Mouse (Mus musculus): ENCODE results near the gene Hist2h3c1. TPM values are rescaled to one million over a fixed set of nuclear protein-coding genes. Genes with fewer than 3 reads are reported as not detected.
"Not testable (repeated sequence)": the region's sequence is repeated elsewhere in the genome, so short reads cannot be mapped to it uniquely, and the experiment has no call there.

Gene Hist2h3c1
- total RNA-seq (2021) = not detected

DNA sequence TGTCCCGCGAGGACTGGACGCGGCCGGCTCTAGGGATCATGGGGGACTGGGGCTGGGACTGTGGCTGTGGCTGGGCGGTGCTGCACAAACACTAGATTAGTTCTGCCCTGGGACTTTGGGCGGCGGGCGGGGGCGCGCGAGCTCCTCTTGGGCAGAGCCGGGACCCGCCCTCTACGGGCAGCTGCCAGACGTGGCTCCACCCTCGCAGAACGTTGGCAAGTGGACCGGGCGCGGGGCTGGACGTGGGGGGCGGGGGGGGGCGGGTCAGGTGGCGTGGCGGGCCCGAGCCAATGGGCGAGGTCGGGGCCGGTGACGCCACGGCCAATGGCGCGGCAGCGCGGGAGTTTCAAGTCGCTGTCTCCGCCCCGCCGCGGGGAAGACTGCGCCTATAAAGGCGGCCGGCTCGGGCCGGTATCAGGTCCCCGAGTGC is at the start of gene Hist2h3c1:
TSS of gene Hist2h3c1 (plus strand) at position 259 of the 430 bp plus-strand sequence.
- not testable (repeated sequence) for DNase-seq (ENCODE audit: extremely low spot score in 1 of 2, low spot score in 1 of 2)

DNA sequence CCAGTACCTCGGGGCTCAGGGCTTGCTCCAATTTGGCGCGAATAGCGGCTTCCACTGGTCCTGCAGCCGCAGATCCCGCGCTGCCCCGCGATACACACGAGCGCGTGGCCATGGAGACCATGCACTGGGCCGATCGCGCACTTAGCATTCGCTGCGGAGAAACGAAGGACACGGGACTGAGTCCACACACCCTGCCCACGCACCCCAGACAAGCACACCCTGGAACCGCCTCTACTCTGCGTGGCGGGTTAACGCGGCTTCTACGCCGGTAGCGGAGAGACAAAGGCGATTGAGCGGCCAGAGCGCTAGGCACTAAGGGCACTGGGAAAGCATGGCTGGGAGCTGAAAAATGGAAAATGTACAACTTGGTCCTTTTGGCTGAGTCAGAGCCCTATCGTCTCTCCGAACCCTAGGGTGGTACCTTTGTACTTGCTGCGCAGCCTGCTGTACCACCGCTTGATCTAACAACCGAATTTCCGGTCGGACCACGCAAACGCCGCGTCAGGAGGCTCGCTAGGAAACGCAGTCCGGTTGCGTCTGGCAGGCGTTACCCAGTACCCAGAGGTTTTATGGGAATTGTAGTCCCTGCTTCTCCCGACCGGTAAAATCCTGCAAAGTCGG is 49.2 kb upstream of the Hist2h3c1 start:
- DNase-seq (ENCODE audit: extremely low spot score in 1 of 2, low spot score in 1 of 2) = peak; percentile 81 to 83

DNA sequence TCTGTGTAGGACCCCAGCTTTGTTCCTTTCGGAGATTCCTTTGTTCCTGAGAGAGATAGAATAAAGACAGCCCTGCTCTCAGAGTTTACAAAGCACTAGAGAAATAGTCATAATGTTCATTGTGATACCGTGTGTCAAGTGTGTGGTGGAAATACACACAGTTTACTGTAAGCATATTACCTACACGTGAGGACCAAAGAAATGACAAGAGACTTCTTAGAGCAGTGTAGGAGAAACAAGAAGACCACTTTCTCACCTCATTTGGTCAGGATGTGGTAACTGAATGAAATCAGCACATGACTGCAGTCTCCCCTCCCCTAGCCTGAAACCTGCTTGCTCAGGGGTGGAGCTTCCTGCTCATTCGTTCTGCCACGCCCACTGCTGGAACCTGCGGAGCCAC is 48.3 kb upstream of the Hist2h3c1 start:
- DNase-seq (ENCODE audit: extremely low spot score in 1 of 2, low spot score in 1 of 2) = no peak

DNA sequence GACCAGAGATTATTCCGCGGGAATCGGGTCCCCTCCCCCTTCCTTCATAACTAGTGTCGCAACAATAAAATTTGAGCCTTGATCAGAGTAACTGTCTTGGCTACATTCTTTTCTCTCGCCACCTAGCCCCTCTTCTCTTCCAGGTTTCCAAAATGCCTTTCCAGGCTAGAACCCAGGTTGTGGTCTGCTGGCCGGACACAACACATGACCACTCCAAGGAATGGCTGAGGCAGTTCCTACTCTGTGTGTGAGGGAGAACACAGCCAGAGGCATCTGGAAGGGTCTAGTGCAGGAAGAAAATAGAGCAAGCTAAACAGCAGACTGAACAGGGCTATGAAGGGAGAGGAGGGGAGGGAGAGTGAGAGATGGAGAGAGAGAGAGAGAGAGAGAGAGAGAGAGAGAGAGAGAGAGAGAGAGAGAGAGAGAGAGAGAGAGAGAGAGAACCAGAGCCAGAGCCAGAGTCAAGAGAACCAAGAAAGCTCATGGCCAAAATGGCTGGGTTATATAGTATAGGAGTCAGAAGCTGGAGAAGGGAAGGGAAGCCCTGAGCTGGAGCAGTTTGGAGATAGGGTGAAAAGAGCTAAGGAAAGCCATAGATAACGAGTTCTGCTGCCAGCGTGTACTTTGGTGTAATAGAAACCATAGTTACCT is 47.8 kb upstream of the Hist2h3c1 start:
- not testable (repeated sequence) for DNase-seq (ENCODE audit: extremely low spot score in 1 of 2, low spot score in 1 of 2)

DNA sequence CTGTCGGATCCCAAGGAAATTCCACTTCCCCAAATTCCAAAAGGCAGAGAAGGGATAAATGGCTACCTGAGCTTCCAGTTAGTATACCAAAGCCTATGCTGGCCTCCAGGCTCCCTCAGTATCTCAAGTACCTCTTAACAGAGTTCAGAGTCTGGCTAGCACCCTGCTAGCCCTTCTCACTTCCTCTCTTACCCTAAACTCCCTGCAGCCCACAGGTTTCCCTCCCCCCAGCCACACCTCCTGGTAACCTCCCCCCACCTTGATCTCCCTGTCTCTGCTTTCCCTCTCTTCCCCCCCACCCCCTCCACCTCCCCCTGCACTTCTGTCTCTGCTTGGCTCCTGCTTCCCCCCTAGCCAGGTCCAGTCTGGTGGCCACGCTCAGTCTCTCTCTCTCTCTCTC is 46.8 kb upstream of the Hist2h3c1 start:
- DNase-seq (ENCODE audit: extremely low spot score in 1 of 2, low spot score in 1 of 2) = no peak

DNA sequence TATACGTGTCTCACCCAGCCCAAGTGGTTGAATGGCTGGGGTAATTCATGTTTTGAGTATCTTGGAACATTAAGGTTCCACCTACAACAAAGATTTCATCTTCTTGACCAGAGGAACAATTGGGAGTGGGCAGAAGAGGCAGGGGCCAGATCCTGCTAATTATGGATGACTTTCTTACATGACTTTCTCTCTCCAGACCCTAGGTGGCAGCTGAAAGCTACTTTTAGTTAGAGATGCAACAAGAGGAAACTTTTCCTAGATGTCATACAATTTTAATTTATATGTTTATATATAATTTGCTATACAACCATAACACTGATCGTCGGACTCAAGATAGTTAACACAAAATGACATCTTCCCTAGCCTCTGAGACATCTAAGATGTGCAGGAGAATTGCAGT is 38.7 kb upstream of the Hist2h3c1 start:
- DNase-seq (ENCODE audit: extremely low spot score in 1 of 2, low spot score in 1 of 2) = no peak

DNA sequence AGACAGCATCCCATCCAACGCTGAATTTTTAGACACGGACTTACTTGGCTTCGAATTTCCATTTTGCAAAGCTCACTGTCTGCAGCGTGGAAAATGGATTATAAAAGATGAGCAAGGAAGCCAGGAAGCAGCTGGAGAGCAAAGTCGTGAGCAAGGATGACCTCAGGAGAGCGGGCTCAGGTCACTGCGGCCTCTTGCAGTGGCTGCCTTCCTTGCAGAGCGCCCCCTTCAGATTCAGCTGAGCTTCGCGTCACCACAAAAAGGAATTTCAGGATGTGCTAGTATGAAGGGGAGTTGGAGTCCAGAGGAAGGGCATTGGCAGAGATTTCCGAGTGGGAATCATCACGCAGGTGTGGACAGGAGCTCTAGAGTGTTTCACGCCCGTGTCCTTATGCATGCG is 37.2 kb upstream of the Hist2h3c1 start:
- DNase-seq (ENCODE audit: extremely low spot score in 1 of 2, low spot score in 1 of 2) = no peak

DNA sequence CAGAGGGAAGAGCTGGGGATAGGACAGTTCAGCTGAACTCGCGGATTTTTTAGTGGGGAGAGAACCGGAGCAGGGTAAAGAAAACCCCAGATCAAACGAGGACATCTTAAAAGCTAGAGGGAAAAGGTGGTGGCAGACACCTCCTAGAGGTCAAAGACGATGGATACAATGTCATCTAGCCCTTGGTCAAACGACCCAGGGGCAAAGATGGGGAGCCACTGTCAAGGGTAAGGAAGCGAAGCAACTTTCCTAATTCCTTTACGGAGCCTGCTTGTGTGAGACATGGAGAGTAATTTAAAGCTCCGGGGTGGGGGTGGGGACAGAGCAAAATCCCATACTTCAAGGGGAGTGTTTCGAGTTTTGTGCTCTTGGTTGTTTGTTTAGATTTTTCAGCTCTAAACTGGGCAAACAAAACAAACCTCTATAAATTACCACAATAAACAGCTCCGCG is 27.3 kb upstream of the Hist2h3c1 start:
- no peak for DNase-seq (ENCODE audit: extremely low spot score in 1 of 2, low spot score in 1 of 2)

DNA sequence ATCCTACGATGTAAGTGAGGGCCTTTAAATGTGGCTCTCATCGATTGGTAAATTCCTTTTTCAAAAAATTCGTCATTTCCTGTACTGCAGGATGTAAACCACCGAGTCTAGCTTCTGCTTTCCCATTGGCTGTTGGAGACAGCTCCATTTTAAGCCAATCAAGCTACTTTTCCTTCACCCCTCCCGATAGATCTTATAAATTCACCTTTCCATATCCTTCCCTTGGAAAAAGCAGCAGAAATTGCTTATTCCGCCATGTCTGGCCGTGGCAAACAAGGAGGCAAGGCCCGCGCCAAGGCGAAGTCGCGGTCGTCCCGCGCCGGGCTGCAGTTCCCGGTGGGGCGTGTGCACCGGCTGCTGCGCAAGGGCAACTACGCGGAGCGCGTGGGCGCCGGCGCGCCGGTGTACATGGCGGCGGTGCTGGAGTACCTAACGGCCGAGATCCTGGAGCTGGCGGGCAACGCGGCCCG is 26.8 kb upstream of the Hist2h3c1 start, which contains the start of the genes Bola1 and Hist2h2ab:
TSS of gene Bola1 (minus strand) at position 49 of the 470 bp plus-strand sequence.
TSS of gene Hist2h2ab (plus strand) at position 205 of the 470 bp plus-strand sequence.
- peak; percentile 49 to 81 for DNase-seq (ENCODE audit: extremely low spot score in 1 of 2, low spot score in 1 of 2)

DNA sequence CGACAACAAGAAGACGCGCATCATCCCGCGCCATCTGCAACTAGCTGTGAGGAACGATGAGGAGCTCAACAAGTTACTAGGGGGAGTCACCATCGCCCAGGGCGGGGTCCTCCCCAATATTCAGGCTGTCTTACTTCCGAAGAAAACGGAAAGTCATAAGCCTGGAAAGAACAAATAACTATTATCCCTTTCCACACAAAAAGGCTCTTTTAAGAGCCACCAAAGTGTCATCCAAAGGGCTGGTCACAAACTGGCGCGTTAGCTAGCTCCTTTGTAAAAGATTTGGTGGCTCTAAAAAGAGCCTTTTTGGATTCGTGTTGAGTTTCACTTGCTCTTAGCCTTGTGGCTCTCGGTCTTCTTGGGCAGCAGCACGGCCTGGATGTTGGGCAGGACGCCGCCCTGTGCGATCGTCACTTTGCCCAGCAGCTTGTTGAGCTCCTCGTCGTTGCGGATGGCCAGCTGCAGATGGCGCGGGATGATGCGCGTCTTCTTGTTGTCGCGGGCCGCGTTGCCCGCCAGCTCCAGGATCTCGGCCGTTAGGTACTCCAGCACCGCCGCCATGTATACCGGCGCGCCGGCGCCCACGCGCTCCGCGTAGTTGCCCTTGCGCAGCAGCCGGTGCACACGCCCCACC is 26.2 kb upstream of the Hist2h3c1 start:
- not testable (repeated sequence) for DNase-seq (ENCODE audit: extremely low spot score in 1 of 2, low spot score in 1 of 2)

DNA sequence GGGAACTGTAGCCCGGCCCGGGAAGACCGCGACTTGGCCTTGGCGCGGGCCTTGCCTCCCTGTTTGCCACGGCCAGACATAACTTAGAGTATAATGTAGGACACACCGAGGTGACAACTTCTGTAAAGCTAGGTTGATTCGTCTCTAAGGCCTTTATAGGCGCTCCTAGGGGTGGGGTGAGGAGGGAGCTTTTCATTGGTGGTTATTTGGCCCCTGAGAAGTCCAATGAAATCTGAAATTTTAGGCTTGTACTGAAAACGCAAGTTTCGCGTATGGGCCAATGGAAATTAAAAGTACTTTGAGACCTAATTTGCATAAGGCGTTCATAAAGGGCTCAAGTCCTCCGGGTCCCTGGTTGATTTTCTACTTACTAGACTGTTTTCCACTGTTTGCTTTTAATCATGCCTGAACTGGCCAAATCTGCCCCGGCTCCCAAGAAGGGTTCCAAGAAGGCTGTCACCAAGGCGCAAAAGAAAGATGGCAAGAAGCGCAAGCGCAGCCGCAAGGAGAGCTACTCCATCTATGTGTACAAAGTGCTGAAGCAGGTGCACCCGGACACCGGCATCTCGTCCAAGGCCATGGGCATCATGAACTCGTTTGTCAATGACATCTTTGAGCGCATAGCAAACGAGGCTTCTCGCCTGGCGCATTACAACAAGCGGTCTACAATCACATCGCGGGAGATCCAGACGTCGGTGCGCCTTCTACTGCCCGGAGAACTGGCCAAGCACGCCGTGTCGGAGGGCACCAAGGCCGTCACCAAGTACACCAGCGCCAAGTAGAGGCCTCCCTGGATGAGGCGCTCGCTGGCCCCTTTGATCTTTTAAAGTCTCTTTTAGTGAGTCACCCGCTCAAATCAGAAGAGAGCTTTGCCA is 25.5 kb upstream of the Hist2h3c1 start, which contains the start of the genes Hist2h2ac and Hist2h2be:
TSS of gene Hist2h2ac (minus strand) at position 116 of the 875 bp plus-strand sequence.
TSS of gene Hist2h2be (plus strand) at position 355 of the 875 bp plus-strand sequence.
- peak; percentile 65 to 81 for DNase-seq (ENCODE audit: extremely low spot score in 1 of 2, low spot score in 1 of 2)

DNA sequence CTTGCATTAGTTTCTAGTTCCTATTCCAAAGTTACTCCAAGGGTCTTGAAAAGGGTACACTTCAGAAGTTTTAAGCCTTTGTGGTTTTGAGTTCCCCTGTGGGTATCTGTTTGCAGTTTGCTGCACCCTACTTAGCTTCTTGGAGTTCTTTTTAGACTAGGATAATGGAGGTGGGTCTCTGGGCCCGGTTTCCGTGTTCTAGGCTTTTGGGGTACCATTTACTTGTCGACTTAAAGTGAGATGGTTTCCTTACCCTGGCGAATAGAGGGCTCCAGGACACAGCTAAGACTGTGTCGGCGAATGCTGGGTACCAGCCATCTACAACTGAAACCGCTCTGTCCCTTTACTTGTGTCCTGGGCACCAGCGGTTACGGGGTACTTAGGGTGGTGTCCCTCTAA is 24.8 kb upstream of the Hist2h3c1 start:
- DNase-seq (ENCODE audit: extremely low spot score in 1 of 2, low spot score in 1 of 2) = no peak

DNA sequence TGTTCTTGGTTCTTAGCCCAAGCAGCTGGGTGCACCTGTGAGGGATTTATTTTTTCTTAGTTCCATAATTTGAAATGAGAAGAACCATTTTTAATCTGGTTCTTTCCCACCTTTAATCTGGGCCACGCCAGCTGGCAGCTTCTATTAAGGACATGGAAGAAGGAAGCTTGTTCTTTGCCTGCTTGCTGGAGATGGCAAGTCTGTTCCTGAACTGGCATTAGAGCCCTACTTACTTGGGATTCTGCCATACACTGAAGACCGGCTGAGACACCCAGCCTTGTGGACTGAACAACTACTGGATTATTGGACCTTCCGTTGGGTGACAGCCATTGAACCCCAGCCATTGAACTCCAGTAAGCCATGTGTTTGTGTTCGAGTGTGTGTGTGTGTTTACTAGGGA is 23.7 kb upstream of the Hist2h3c1 start:
- no peak for DNase-seq (ENCODE audit: extremely low spot score in 1 of 2, low spot score in 1 of 2)

DNA sequence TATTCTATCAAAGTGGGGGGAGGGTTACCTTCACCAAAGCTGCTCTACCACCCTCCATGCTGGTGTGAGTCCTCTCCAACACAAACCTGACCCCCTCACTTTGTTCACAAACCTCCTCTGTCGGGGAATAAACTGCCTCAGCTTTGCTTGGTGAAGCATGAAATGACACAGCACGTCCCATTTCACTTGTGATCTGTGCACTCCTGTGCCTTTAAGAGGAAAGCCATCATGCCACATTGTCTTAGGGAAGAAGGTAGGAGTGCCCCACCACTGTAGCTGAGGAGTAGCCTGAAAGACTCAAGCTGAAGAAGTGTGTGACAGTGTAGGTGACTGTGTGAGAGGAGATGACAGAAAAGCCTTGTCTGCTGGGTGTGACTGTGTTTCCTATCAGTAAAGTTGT is 21.1 kb upstream of the Hist2h3c1 start:
- DNase-seq (ENCODE audit: extremely low spot score in 1 of 2, low spot score in 1 of 2) = no peak

DNA sequence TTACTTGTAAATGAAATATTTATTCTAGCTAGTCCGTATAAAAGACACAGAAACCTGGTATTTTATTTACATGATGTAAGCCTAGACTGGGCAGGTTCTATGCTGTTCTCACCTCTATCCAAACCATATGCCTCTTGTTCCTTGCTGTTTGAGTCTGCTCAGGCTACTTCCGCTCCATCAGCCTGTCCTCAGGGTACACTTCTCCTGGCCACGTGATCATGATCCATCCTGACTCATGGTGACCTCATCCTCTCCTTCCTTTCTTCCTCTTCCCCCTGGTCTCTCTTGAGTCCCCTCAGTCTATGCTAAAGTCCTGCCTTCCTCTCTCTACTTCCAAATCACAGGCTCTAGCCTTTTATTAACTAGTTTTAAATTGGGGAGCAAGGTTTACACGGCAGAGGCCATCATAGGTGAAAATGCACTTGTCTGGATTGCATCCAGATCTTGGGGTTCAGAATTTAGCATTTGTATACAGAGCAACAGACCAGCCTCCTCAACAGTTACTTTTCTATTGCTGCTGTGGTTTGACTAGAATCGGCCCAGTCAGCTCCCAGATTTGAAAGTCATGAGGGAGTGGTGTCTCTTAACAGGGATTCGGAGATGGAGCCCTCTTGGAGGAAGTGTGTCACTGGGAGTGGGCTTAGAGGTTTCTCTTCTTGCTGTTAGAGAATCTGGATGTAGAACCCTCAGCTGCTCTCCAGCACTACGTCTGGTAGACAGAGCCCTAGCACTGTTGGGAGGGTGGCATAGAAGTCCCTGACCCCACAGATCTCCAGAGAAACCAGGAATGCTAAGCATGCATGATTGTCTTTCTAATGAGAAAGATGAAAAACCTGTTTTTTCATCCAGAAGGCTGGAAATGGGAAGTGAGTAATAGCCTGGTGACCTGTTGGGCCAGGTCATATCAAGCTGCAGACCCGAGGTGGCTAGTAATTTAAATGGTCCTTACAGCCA is 19.5 kb upstream of the Hist2h3c1 start:
- DNase-seq (ENCODE audit: extremely low spot score in 1 of 2, low spot score in 1 of 2) = no peak

DNA sequence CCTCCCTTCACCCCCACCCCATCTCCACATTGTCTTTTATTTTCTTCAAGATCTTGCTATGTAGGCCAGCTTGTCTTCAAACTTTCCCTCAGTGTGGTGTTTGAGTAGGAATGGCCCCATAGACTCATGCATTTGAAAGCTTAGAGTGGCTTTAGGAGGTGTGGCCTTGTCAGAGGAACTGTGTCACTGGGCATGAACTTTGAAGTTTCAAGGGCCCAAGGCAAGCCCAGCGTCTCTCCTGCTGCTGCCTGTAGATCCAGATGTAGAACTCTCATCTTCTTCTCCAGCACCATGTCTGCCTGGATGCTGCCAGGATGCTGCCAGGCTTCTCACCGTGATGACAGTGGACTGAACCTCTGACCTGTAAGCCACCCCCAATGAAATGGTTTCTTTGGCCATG is 17.7 kb upstream of the Hist2h3c1 start:
- DNase-seq (ENCODE audit: extremely low spot score in 1 of 2, low spot score in 1 of 2) = no peak

DNA sequence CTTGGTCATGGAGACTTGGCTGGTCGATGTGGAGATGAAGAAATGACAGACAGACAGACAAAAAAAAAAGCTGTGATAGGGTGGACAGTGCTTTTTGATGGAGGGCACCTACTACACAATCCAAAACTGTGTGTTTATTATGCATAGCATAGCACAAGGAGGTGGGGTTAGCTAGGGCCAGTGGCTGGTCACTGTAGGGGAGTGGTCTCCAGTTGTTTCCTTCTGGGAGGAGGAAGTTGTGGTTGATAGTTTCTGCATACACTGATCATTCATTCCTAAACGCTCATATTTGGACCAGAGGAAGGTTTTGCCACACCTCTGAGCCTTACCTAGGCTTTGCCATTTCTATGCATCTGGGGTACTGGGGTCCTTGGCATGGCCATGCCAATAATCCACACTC is 16.1 kb upstream of the Hist2h3c1 start:
- DNase-seq (ENCODE audit: extremely low spot score in 1 of 2, low spot score in 1 of 2) = no peak

DNA sequence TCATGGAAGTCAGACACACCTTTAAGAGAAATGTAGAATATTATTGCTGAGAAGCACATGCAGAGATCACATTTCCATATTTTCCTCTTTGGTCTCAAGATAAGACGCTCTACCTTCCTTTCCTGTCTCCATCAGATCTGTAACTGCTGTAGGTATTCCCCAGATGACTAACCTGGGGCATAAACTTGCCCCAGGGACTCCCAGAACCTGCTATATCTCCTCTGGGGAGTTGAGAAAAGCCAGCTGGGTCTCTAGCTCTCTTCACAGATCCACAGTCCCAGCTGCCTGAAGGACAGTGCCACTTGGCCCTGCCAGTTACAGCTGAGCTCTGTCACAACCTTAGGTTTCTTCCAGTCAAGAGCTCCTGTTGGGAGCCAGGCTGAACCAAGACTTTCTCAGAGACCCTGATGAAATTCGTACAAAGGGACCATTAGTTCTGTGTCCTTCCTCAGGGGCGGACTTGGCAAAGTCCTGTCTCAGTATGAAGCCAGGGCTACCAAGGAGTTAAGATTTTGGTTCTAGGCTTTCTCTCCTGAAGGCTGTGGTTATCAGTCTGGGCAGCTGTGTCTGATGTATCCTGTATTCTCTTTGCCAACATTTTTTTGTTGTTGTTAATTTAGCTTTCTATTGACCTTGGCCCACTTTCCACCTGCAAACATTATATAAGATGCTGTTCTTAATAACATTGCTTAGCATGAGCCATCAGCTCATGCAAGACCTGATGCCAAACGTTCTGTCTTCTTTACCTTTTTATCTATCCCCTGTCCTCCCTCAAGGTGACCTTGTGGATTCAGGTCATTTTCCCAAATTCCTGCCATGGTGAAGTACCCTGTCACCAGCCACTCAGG is 15.4 kb upstream of the Hist2h3c1 start:
- DNase-seq (ENCODE audit: extremely low spot score in 1 of 2, low spot score in 1 of 2) = no peak
